Mouse (Mus musculus) liver, embryonic 16.5 days (tissue): Measurements from ENCODE around the gene Sez6. TPM values are rescaled to one million over a fixed set of nuclear protein-coding genes. Genes with fewer than 3 reads are reported as not detected.

Experiments
- ATAC-seq: fragments of 200-750 bp; cut with Nextera tagmentation; 2 replicates; pipeline ENCODE4 v1.8.0; 2017; ENCODE audit warnings: low read depth, mild to moderate bottlenecking, moderate number of reproducible peaks, moderate library complexity
- H3K27ac ChIP-seq: fragments of 300-500 bp; sonication (generic); 2 replicates; pipeline ENCODE4 v1.5.1; 2014; ENCODE audit warnings: mild to moderate bottlenecking, low read length
- H3K27me3 ChIP-seq: fragments of 300-500 bp; sonication (generic); 2 replicates; pipeline ENCODE4 v1.6.1; 2014; ENCODE audit warnings: low read depth, low read length, mixed read lengths; ENCODE audit not compliant: control insufficient read depth, insufficient read depth
- H3K36me3 ChIP-seq: fragments of 300-500 bp; sonication (generic); 2 replicates; pipeline ENCODE4 v1.6.1; 2014; ENCODE audit warnings: mild to moderate bottlenecking; ENCODE audit not compliant: control insufficient read depth, insufficient read depth
- H3K4me1 ChIP-seq: fragments of 300-500 bp; sonication (generic); 2 replicates; pipeline ENCODE4 v1.6.1; 2014; ENCODE audit warnings: low read depth, low read length, mixed read lengths; ENCODE audit not compliant: control insufficient read depth
- H3K4me2 ChIP-seq: fragments of 300-500 bp; sonication (generic); 2 replicates; pipeline ENCODE4 v1.6.1; 2014; ENCODE audit warnings: low read depth, low read length, mixed read lengths
- H3K4me3 ChIP-seq: fragments of 300-500 bp; sonication (generic); 2 replicates; pipeline ENCODE4 v1.5.1; 2014; ENCODE audit warnings: low read depth, mild to moderate bottlenecking, low read length
- H3K9ac ChIP-seq: fragments of 300-500 bp; sonication (generic); 2 replicates; pipeline ENCODE4 v1.6.1; 2014; ENCODE audit warnings: low read depth, low read length
- H3K9me3 ChIP-seq: fragments of 300-500 bp; sonication (generic); replicated peaks from 2 replicates; pipeline ENCODE4 v1.6.1; 2016; ENCODE audit warnings: low read length; ENCODE audit not compliant: control insufficient read depth
- WGBS: fragments of 180-500 bp; shearing (Covaris S2); extraction: QIAGEN DNeasy Blood & Tissue Kit; methylation state at CpG from one replicate; pipeline ENCODE4 v1.1.7; 2014; ENCODE audit not compliant: insufficient replicate concordance; 5-methylcytosine and 5-hydroxymethylcytosine counted together
- polyA plus RNA-seq: library from polyadenylated mRNA; unstranded; fragments of >200 nt; fragmentation: Nextera tagmentation; extraction: Ambion mirVana; gene quantifications from 2 replicates; pipeline ENCODE4 v1.2.1, GENCODE M21; 2015

The Sez6 gene
- polyA plus RNA-seq, 1 experiment from 2014 or later = 0.17 TPM

DNA sequence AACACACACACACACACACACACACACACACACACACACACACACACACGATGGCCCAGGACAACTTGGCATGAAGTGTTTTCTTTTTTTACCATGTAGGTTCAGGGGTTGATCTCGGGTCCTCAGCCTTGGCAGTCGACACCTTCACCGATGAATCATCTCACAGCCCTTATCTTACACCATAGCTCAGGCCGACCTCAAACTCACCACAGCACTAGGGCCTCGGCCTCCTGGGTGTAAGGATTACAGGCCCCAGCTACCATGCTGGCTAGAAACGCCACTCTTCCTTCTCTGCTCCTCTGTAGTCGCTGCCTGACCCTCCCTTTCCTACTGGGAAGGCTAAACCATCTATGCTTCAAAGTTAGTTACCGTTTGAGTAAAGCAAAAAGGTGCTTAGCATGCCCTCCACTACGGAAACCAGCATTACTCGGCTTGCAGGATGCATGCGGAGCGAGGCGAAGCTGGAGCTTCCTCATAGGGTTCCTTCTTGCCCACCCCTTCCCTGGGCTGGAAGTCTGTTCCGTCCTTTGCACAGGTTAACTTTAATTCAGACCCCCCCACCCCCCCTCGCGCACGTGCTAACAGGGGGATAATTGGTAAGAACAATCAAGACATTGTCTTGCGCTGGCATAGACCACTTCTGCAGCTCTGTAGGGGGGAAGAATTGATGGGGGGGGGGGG lies 34.0 kb downstream of the Sez6 start:
- 22% methylated on average over 19 of the region's 19 CpGs for WGBS
- ATAC-seq = no peak

DNA sequence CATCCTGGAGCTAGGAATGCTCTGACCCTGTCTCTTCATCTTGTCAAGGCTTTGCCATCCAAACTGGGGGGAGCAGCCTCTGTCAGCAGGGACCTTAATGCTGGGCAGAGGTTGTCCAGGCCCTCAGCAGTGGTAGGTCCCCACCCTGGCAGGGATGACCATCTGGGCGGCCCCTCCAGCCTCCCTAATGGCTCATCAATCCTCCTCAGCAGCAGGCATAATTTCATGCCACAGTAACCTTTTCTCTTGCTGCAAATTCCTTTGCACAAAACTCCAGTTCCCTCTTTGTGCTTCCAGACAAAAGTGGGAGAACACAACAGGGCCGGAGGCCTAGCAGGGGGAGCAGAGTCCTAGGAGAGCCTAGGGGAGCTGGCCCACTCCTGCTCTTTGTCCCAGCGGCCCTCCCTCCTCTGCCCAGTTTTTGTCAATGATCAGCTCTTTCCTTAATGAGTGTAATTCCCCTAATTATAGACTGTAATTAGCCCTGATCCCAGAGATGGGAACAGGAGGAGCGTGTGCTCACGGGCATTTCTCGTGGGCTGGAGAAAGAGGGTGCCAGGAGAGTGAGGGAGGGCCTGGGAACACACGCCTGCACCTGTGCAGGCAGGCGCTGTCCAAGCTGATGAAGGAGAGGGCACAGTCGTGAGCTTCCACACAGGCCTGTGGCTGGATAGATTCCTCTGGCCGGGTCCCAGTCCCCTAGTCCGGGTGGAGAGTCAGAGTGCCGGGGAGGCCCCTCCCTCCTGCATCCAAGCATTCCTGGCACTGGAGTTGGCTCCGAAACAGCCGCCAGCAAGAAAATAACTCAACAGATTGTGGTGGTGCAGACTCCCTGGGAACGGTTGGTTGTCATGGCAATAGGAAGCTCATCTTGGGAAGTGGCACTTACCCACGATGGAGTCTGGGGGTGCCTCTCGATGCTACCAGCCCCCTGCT lies 34.8 kb downstream of the Sez6 start:
- no peak overlapping the region for H3K9ac ChIP-seq
- no peaks in the 10 kb centered on the region for H3K4me1 ChIP-seq
- no peak overlapping the region for H3K4me3 ChIP-seq
- H3K27ac ChIP-seq = no peak overlapping the region
- H3K4me2 ChIP-seq = no peak overlapping the region
- no peaks in the 10 kb centered on the region for H3K9me3 ChIP-seq
- WGBS = 42% methylated on average over 17 of the region's 17 CpGs
- H3K36me3 ChIP-seq = no peaks in the 10 kb centered on the region
- ATAC-seq = no peak
- peaks cover 3% of the 10 kb centered on the region; the same call in 1 of the 2 replicates for H3K27me3 ChIP-seq

More for the DNA sequence above, 34.0 kb downstream of the Sez6 start:
- Histone ChIP-seq H3K36me3 (no peaks in the 10 kb centered on the region), H3K4me1 (no peaks in the 10 kb centered on the region), H3K4me3 (no peak overlapping the region), H3K9me3 (no peaks in the 10 kb centered on the region), H3K9ac (no peak overlapping the region), H3K27me3 (peaks cover 3% of the 10 kb centered on the region; the same call in 1 of the 2 replicates), H3K27ac (no peak overlapping the region), H3K4me2 (no peak overlapping the region)

DNA sequence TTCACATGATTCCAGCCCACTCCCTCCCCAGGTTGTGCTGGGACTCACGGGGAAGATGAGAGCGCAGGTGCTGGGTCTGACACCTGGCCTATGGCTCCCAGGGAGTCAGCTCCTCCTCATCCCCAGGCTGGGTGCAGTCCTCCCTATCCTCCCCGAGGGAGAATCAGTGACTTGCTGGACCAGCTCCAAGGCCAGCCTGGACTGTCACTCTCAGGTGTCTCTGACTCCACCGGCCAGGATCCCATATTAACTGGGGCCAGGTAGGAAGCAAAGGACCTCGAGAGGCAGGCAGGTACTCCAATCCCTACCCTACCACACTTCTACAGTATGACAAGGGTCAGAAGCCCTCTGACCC lies 35.4 kb downstream of the Sez6 start:
- Histone ChIP-seq H3K4me1 (no peaks in the 10 kb centered on the region), H3K27me3 (peaks cover 3% of the 10 kb centered on the region; the same call in 1 of the 2 replicates), H3K4me2 (no peak overlapping the region), H3K36me3 (no peaks in the 10 kb centered on the region), H3K4me3 (no peak overlapping the region), H3K9me3 (no peaks in the 10 kb centered on the region), H3K9ac (no peak overlapping the region), H3K27ac (no peak overlapping the region)
- no peak for ATAC-seq
- WGBS = 48% methylated on average over 5 of the region's 5 CpGs

DNA sequence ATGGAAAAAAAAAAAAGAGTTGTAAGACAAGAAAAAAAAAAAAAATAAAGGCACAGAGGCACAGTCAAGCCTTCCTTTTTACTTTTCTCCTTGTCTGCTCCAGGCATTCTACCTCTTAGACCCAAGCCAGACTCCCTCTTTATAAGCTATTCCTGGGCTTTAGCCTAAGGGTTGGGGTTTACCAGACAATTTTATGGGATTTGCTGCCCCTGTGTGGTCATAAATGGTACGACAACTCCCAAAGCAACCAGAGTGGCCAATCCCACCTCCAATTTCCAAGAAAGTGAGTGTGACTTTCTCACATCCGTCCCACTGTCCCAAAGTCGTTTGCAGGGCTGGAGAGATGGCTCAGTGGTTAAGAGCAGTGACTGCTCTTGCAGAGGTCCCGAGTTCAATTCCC lies 36.5 kb downstream of the Sez6 start:
- no peaks in the 10 kb centered on the region for H3K4me1 ChIP-seq
- H3K27me3 ChIP-seq = peaks cover 3% of the 10 kb centered on the region; the same call in 1 of the 2 replicates
- H3K36me3 ChIP-seq = no peaks in the 10 kb centered on the region
- H3K4me2 ChIP-seq = no peak overlapping the region
- no peak overlapping the region for H3K9ac ChIP-seq
- no peak overlapping the region for H3K27ac ChIP-seq
- no peak for ATAC-seq
- H3K4me3 ChIP-seq = no peak overlapping the region
- WGBS = 0% methylated on average over 4 of the region's 4 CpGs
- no peaks in the 10 kb centered on the region for H3K9me3 ChIP-seq

DNA sequence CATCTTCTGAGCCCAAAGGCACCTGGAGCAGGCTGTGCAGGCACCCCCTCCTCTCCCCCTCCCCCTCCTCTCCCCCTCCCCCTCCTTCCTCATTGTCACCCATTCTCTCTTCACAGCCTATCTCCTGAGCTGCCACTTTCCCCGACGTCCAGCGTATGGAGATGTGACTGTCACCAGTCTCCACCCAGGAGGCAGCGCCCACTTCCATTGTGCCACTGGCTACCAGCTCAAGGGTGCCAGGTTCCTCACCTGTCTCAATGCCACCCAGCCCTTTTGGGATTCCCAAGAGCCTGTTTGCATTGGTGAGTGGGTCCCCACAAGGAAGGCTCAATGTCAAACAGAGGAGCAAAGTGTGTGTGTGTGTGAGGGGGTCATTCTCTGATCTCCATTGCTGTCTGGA lies 38.2 kb downstream of the Sez6 start:
- Histone ChIP-seq H3K4me1 (no peaks in the 10 kb centered on the region), H3K4me3 (no peak overlapping the region), H3K4me2 (no peak overlapping the region), H3K27me3 (peaks cover 6% of the 10 kb centered on the region), H3K36me3 (no peaks in the 10 kb centered on the region), H3K27ac (no peak overlapping the region), H3K9me3 (no peaks in the 10 kb centered on the region), H3K9ac (no peak overlapping the region)
- 50% methylated on average over 4 of the region's 4 CpGs for WGBS
- ATAC-seq = no peak

DNA sequence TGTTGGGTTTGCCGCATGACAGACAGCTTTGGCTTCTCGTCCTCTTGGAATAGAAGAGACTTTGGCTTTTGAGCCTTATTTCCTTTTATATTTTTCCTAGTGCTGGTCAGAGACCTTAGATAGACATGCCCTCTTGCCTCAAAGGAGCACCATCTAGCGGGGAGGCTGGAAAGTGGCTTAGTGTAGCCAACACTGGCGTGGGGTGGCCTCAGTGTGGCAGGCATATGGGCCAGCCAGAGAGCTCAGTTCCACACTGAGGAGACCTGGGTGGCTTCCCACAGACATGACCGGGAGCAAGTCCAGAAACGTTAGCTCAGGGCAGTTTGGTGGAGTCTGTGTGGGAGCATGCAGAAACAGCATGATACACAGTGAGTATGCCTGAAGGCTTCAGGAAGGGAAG lies 40.1 kb downstream of the Sez6 start:
- H3K4me1 ChIP-seq = no peaks in the 10 kb centered on the region
- H3K4me2 ChIP-seq = no peak overlapping the region
- 67% methylated on average over 6 of the region's 6 CpGs for WGBS
- ATAC-seq = no peak
- peaks cover 21% of the 10 kb centered on the region for H3K27me3 ChIP-seq
- H3K9me3 ChIP-seq = no peaks in the 10 kb centered on the region
- H3K36me3 ChIP-seq = no peaks in the 10 kb centered on the region
- H3K27ac ChIP-seq = no peak overlapping the region
- no peak overlapping the region for H3K4me3 ChIP-seq
- no peak overlapping the region for H3K9ac ChIP-seq

DNA sequence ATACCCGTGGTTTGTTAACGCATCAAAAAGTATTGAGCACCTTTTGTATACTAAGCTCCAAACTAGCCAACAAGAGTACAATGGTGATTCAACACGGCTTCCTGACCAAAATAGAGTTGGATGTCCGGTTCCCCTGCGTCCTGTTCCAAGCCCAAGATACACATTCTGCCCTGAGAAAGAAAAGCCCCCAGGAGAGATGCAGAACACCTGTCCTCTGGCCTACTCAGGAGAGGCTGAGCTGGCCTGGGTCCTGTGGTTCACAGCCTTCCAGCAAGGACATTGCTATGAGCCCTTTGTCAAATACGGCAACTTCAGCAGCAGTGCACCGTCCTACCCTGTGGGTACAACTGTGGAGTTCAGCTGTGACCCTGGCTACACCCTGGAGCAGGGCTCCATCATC lies 42.9 kb downstream of the Sez6 start:
- H3K27me3 ChIP-seq = peaks cover 40% of the 10 kb centered on the region
- H3K27ac ChIP-seq = no peak overlapping the region
- no peak for ATAC-seq
- WGBS = 68% methylated on average over 7 of the region's 7 CpGs
- no peak overlapping the region for H3K9ac ChIP-seq
- H3K4me3 ChIP-seq = no peak overlapping the region
- no peaks in the 10 kb centered on the region for H3K36me3 ChIP-seq
- H3K4me2 ChIP-seq = no peak overlapping the region
- H3K4me1 ChIP-seq = no peaks in the 10 kb centered on the region
- no peaks in the 10 kb centered on the region for H3K9me3 ChIP-seq

DNA sequence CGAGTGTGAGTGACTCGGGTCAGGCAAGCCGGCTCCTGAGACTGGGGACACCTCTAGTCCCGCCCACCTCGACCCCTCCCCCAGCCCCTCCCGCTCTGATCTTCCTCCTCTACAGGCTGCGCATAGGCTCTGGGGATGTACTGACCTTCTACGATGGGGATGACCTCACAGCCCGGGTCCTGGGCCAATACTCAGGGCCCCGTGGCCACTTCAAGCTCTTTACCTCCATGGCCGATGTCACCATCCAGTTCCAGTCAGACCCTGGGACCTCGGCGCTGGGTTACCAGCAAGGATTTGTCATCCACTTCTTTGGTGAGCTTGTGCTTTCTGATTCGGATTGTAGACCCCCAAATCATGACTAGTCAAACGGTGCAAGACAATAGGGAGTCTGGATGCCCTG lies 43.7 kb downstream of the Sez6 start:
- H3K36me3 ChIP-seq = no peaks in the 10 kb centered on the region
- 27% methylated on average over 15 of the region's 15 CpGs for whole genome bisulfite sequencing
- H3K4me2 ChIP-seq = no peak overlapping the region
- ATAC-seq = no peak
- no peak overlapping the region for H3K27ac ChIP-seq
- H3K9me3 ChIP-seq = no peaks in the 10 kb centered on the region
- H3K9ac ChIP-seq = no peak overlapping the region
- peaks cover 40% of the 10 kb centered on the region for H3K27me3 ChIP-seq
- H3K4me1 ChIP-seq = no peaks in the 10 kb centered on the region
- no peak overlapping the region for H3K4me3 ChIP-seq

DNA sequence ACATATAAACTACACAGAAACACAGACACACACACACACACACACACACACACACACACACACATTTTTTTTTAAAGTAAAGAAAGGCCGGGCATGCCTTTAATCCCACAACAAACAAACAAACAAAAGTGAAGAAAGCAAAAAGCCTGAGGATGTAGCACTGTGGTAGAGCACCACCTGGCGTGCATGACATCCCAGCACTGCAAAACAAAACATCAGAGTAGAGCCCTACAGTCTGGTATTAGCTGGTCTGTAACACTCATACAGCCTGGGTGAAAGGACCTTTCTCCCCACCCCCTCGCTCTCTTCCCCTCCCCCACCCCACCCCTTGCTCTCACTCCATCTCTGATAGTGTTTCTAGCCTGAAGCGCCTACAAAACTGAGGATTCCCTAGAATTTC lies 45.3 kb downstream of the Sez6 start:
- Histone ChIP-seq H3K27ac (no peak overlapping the region), H3K9ac (no peak overlapping the region), H3K27me3 (peaks cover 40% of the 10 kb centered on the region), H3K36me3 (no peaks in the 10 kb centered on the region), H3K4me2 (no peak overlapping the region), H3K4me1 (peaks cover 4% of the 10 kb centered on the region), H3K4me3 (no peak overlapping the region), H3K9me3 (no peaks in the 10 kb centered on the region)
- WGBS = 25% methylated on average over 4 of the region's 4 CpGs
- ATAC-seq = no peak
